Mouse (Mus musculus) midbrain, embryonic 11.5 days (tissue): Measurements from ENCODE around the gene Setmar. TPM values are rescaled to one million over a fixed set of nuclear protein-coding genes. Genes with fewer than 3 reads are reported as not detected.

Source experiments
- ATAC-seq: fragments of 200-750 bp; cut with Nextera tagmentation; 2 replicates; pipeline ENCODE4 v1.8.0; 2017; ENCODE audit warnings: moderate TSS enrichment, moderate library complexity; ENCODE audit not compliant: low FRiP score
- DNase-seq: peaks from one replicate; pipeline ENCODE4 v3.0.0; 2015; ENCODE audit warnings: low spot score; ENCODE audit errors: missing footprints
- H3K27ac ChIP-seq: fragments of 300-500 bp; sonication (generic); 2 replicates; pipeline ENCODE4 v1.5.1; 2014; ENCODE audit warnings: low read depth, low read length
- H3K27me3 ChIP-seq: fragments of 300-500 bp; sonication (generic); 2 replicates; pipeline ENCODE4 v1.6.1; 2014; ENCODE audit warnings: mild to moderate bottlenecking, low read length, moderate library complexity, mixed read lengths; ENCODE audit not compliant: control insufficient read depth, insufficient read depth
- H3K36me3 ChIP-seq: fragments of 300-500 bp; sonication (generic); 2 replicates; pipeline ENCODE4 v1.6.1; 2014; ENCODE audit warnings: mild to moderate bottlenecking, low read length, moderate library complexity, mixed read lengths; ENCODE audit not compliant: control insufficient read depth, insufficient read depth
- H3K4me1 ChIP-seq: fragments of 300-500 bp; sonication (generic); 2 replicates; pipeline ENCODE4 v1.6.1; 2014; ENCODE audit warnings: low read length; ENCODE audit not compliant: control insufficient read depth, insufficient read depth
- H3K4me2 ChIP-seq: fragments of 300-500 bp; sonication (generic); 2 replicates; pipeline ENCODE4 v1.6.1; 2014; ENCODE audit warnings: mild to moderate bottlenecking, moderate library complexity
- H3K4me3 ChIP-seq: fragments of 300-500 bp; sonication (generic); 2 replicates; pipeline ENCODE4 v1.5.1; 2014; ENCODE audit warnings: low read depth, low read length
- H3K9ac ChIP-seq: fragments of 300-500 bp; sonication (generic); 2 replicates; pipeline ENCODE4 v1.6.1; 2014; ENCODE audit warnings: low read length
- H3K9me3 ChIP-seq: fragments of 300-500 bp; sonication (generic); 2 replicates; pipeline ENCODE4 v1.6.1; 2016; ENCODE audit warnings: low read length; ENCODE audit not compliant: control insufficient read depth
- WGBS: fragments of 180-500 bp; shearing (Covaris S2); extraction: QIAGEN DNeasy Blood & Tissue Kit; methylation state at CpG from one replicate; pipeline ENCODE4 v1.1.7; 2014; 5-methylcytosine and 5-hydroxymethylcytosine counted together
- polyA plus RNA-seq: library from polyadenylated mRNA; unstranded; fragments of >200 nt; fragmentation: Nextera tagmentation; extraction: Ambion mirVana; gene quantifications from 2 replicates; pipeline ENCODE4 v1.2.1, GENCODE M21; 2014

The Setmar gene
- polyA plus RNA-seq, 1 experiment from 2014 or later, result 9.1 TPM

- Histone ChIP-seq H3K4me1 (no peaks in the 10 kb centered on the region), H3K9ac (no peak overlapping the region), H3K27ac (no peak overlapping the region), H3K36me3 (no peaks in the 10 kb centered on the region; the same call in 1 of the 2 replicates), H3K27me3 (no peaks in the 10 kb centered on the region), H3K4me3 (no peak overlapping the region), H3K4me2 (no peak overlapping the region), H3K9me3 (no peaks in the 10 kb centered on the region)
- ATAC-seq (no peak), DNase-seq (no peak)
- WGBS, result 71% methylated on average over 5 of the region's 5 CpGs
These were observed 8.2 kb downstream of the Setmar start for GRCm38 (mm10) chr6:108073071-108073470.

- Histone ChIP-seq H3K9ac (no peak overlapping the region), H3K4me1 (no peaks in the 10 kb centered on the region), H3K4me2 (no peak overlapping the region), H3K9me3 (no peaks in the 10 kb centered on the region), H3K27ac (no peak overlapping the region), H3K4me3 (no peak overlapping the region), H3K36me3 (no peaks in the 10 kb centered on the region; the same call in 1 of the 2 replicates), H3K27me3 (no peaks in the 10 kb centered on the region)
- WGBS, result 88% methylated on average over 2 of the region's 2 CpGs
- ATAC-seq (no peak), DNase-seq (no peak)
These were observed 9.1 kb downstream of the Setmar start for GRCm38 (mm10) chr6:108073931-108074330.

GRCm38 (mm10) chr6:108074624-108075023 lies 9.8 kb downstream of the Setmar start:
- no peaks in the 10 kb centered on the region; the same call in 1 of the 2 replicates for H3K36me3 ChIP-seq
- no peak overlapping the region for H3K9ac ChIP-seq
- H3K27me3 ChIP-seq, result no peaks in the 10 kb centered on the region
- no peak overlapping the region for H3K4me2 ChIP-seq
- DNase-seq, result no peak
- no peak overlapping the region for H3K27ac ChIP-seq
- no peaks in the 10 kb centered on the region for H3K9me3 ChIP-seq
- no peak overlapping the region for H3K4me3 ChIP-seq
- ATAC-seq, result no peak
- WGBS, result 88% methylated on average over 10 of the region's 10 CpGs
- no peaks in the 10 kb centered on the region for H3K4me1 ChIP-seq

GRCm38 (mm10) chr6:108075857-108076256 lies 11.0 kb downstream of the Setmar start:
- H3K9ac ChIP-seq, result no peak overlapping the region
- no peaks in the 10 kb centered on the region for H3K4me1 ChIP-seq
- H3K4me3 ChIP-seq, result no peak overlapping the region
- H3K36me3 ChIP-seq, result no peaks in the 10 kb centered on the region; the same call in 1 of the 2 replicates
- no peak overlapping the region for H3K27ac ChIP-seq
- DNase-seq (no peak), ATAC-seq (no peak)
- H3K9me3 ChIP-seq, result no peaks in the 10 kb centered on the region
- WGBS, result 95% methylated on average over 7 of the region's 7 CpGs
- no peaks in the 10 kb centered on the region for H3K27me3 ChIP-seq
- H3K4me2 ChIP-seq, result no peak overlapping the region

GRCm38 (mm10) chr6:108091296-108091695 lies 26.5 kb downstream of the Setmar start:
- Histone ChIP-seq H3K27me3 (no peaks in the 10 kb centered on the region), H3K36me3 (no peaks in the 10 kb centered on the region), H3K27ac (no peak overlapping the region), H3K4me2 (no peak overlapping the region), H3K4me3 (no peak overlapping the region), H3K9me3 (no peaks in the 10 kb centered on the region), H3K4me1 (no peaks in the 10 kb centered on the region), H3K9ac (no peak overlapping the region)
- ATAC-seq (no peak), DNase-seq (no peak)
- 69% methylated on average over 1 of the region's 1 CpGs for WGBS

- H3K9ac ChIP-seq, result no peak overlapping the region
- H3K9me3 ChIP-seq, result no peaks in the 10 kb centered on the region
- H3K4me3 ChIP-seq, result no peak overlapping the region
- WGBS, result 80% methylated on average over 3 of the region's 3 CpGs
- no peak overlapping the region for H3K27ac ChIP-seq
- H3K4me1 ChIP-seq, result no peaks in the 10 kb centered on the region
- DNase-seq, result no peak
- no peak for ATAC-seq
- H3K27me3 ChIP-seq, result no peaks in the 10 kb centered on the region
- H3K4me2 ChIP-seq, result no peak overlapping the region
- H3K36me3 ChIP-seq, result no peaks in the 10 kb centered on the region
These were observed 27.8 kb downstream of the Setmar start for GRCm38 (mm10) chr6:108092646-108093045.

- Histone ChIP-seq H3K9ac (no peak overlapping the region), H3K27ac (no peak overlapping the region), H3K36me3 (no peaks in the 10 kb centered on the region), H3K4me1 (no peaks in the 10 kb centered on the region; the same call in 1 of the 2 replicates), H3K4me2 (no peak overlapping the region), H3K27me3 (no peaks in the 10 kb centered on the region), H3K9me3 (no peaks in the 10 kb centered on the region), H3K4me3 (no peak overlapping the region)
- ATAC-seq (no peak), DNase-seq (no peak)
- 83% methylated on average over 3 of the region's 3 CpGs for WGBS
These were observed 28.6 kb downstream of the Setmar start for GRCm38 (mm10) chr6:108093449-108093848.

GRCm38 (mm10) chr6:108095445-108095844 lies 30.6 kb downstream of the Setmar start:
- ATAC-seq (no peak), DNase-seq (no peak)
- Histone ChIP-seq H3K4me3 (no peak overlapping the region), H3K4me1 (no peaks in the 10 kb centered on the region; the same call in 1 of the 2 replicates), H3K27ac (no peak overlapping the region), H3K9me3 (no peaks in the 10 kb centered on the region), H3K36me3 (no peaks in the 10 kb centered on the region), H3K9ac (no peak overlapping the region), H3K27me3 (no peaks in the 10 kb centered on the region), H3K4me2 (no peak overlapping the region)
- 78% methylated on average over 5 of the region's 5 CpGs for WGBS

GRCm38 (mm10) chr6:108098171-108098845 lies 33.5 kb downstream of the Setmar start:
- ATAC-seq (peak; percentile 89), DNase-seq (peak; percentile 90)
- Histone ChIP-seq H3K27ac (no peak overlapping the region), H3K4me3 (no peak overlapping the region), H3K36me3 (no peaks in the 10 kb centered on the region), H3K9me3 (no peaks in the 10 kb centered on the region), H3K4me2 (no peak overlapping the region), H3K4me1 (no peaks in the 10 kb centered on the region; the same call in 1 of the 2 replicates), H3K27me3 (no peaks in the 10 kb centered on the region), H3K9ac (0 out of 2 replicates have a peak overlapping the region, but pooled peaks have one; percentile 5)
- WGBS, result 19% methylated on average over 9 of the region's 9 CpGs
